Mouse (Mus musculus): ENCODE data around the gene Gm11437. TPM values are rescaled to one million over a fixed set of nuclear protein-coding genes. Genes with fewer than 3 reads are reported as not detected.

The Gm11437 gene
- 0.12 and 0.13 TPM in 2 replicates for polyA plus RNA-seq (2015; fragmentation: Nextera tagmentation; extraction: Ambion mirVana)

GRCm38 (mm10) chr11:84167046-84167526 lies at the start of gene Gm11437:
Gene Gm11437, minus strand, starts transcription at chr11:84167476.
- H3K9ac ChIP-seq (ENCODE audit: low read depth, low read length), result no peak within 1 kb of the TSS
- H3K27ac ChIP-seq (ENCODE audit: low read depth, low read length), result no peak within 1 kb of the TSS
- H3K9me3 ChIP-seq (ENCODE audit: control insufficient read depth, low read length), result no peaks in the 10 kb centered on the region
- H3K36me3 ChIP-seq (ENCODE audit: control insufficient read depth, insufficient read depth, low read length), result no peaks in the 10 kb centered on the region
- ATAC-seq, result no peak
- no peaks in the 10 kb centered on the region for H3K27me3 ChIP-seq (replicated peaks; ENCODE audit: control insufficient read depth, insufficient read depth, low read length)
- no peaks in the 10 kb centered on the region for H3K4me1 ChIP-seq (ENCODE audit: control insufficient read depth, insufficient read depth, low read depth, low read length)
- H3K4me2 ChIP-seq (ENCODE audit: low read length), result no peak within 1 kb of the TSS
- 80% methylated on average over 5 of the region's 5 CpGs for WGBS
- no peak within 1 kb of the TSS for H3K4me3 ChIP-seq (ENCODE audit: low read length)

GRCm38 (mm10) chr11:84210876-84211275 lies 43.6 kb upstream of the Gm11437 start:
- no peaks in the 10 kb centered on the region for H3K4me1 ChIP-seq (ENCODE audit: control insufficient read depth, insufficient read depth, low read depth, low read length)
- no peaks in the 10 kb centered on the region for H3K27me3 ChIP-seq (replicated peaks; ENCODE audit: control insufficient read depth, insufficient read depth, low read length)
- 94% methylated on average over 6 of the region's 6 CpGs for WGBS
- ATAC-seq, result no peak
- no peak overlapping the region for H3K27ac ChIP-seq (ENCODE audit: low read depth, low read length)
- H3K4me2 ChIP-seq (ENCODE audit: low read length), result no peak overlapping the region
- H3K9me3 ChIP-seq (ENCODE audit: control insufficient read depth, low read length), result no peaks in the 10 kb centered on the region
- no peak overlapping the region for H3K4me3 ChIP-seq (ENCODE audit: low read length)
- no peak overlapping the region for H3K9ac ChIP-seq (ENCODE audit: low read depth, low read length)
- H3K36me3 ChIP-seq (ENCODE audit: control insufficient read depth, insufficient read depth, low read length), result no peaks in the 10 kb centered on the region

DNA sequence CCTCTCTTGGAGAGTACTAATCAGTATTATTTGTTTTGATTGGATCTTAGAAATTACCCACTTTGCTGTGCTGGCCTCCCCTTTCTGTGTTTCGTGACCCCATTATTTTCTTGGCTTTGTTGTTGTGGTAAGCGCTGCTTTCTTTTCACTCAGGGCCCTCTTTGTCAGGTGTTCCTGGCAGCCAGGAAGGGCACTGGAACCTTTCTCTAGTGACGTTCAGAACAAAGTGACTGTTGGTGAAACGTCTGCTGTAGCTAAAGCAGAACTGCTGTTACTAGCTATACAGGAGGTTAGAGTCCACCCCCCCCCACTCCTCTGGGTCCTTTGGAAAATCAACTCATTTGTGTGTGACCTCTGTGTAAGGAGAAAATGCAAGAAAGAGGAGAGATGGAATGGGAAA lies 38.5 kb upstream of the Gm11437 start:
- no peak for ATAC-seq
- no peak overlapping the region for H3K9ac ChIP-seq (ENCODE audit: low read depth, low read length)
- no peak overlapping the region for H3K27ac ChIP-seq (ENCODE audit: low read depth, low read length)
- no peak overlapping the region for H3K4me3 ChIP-seq (ENCODE audit: low read length)
- H3K4me2 ChIP-seq (ENCODE audit: low read length), result no peak overlapping the region
- H3K9me3 ChIP-seq (ENCODE audit: control insufficient read depth, low read length), result no peaks in the 10 kb centered on the region
- no peaks in the 10 kb centered on the region for H3K27me3 ChIP-seq (replicated peaks; ENCODE audit: control insufficient read depth, insufficient read depth, low read length)
- H3K36me3 ChIP-seq (ENCODE audit: control insufficient read depth, insufficient read depth, low read length), result no peaks in the 10 kb centered on the region
- H3K4me1 ChIP-seq (ENCODE audit: control insufficient read depth, insufficient read depth, low read depth, low read length), result no peaks in the 10 kb centered on the region
- WGBS, result 49% methylated on average over 4 of the region's 4 CpGs

DNA sequence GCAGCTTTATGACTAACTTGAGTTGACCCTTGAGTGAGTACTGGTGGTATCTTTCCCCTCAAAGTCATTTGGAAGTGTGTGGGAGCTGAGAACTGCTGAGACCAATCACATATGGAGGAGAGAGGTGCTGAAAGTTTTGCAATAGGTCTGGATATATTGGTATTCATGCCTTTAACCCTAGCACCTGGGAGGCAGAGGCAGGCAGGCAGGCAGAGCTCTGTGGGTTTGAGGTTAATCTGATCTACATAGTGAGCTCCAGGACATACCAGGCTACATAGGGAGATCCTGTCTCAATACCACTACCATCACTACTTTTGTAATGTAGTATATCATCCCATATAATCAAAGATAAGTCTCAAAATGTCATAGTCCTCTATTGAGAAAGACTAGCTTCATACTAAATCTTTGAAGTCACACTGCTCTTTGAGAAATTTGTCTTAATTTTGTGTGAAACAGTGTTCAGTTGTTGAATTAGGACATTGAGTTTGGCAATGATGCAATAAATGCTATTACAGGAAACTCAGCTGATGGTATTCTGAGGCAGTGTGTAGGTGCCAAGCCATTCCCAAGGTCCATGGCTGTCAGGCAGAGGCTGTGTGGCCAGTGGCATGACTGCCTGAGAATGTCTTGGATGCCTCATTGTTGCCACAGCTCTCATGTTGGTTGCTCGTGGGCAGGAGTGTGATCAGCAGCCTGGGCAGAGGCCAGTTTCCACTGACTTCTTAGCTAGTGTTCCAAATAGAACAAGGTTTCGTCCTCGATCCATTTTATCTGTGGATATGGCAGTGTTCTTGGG lies 30.5 kb upstream of the Gm11437 start:
- no peaks in the 10 kb centered on the region for H3K4me1 ChIP-seq (ENCODE audit: control insufficient read depth, insufficient read depth, low read depth, low read length)
- no peak for ATAC-seq
- no peak overlapping the region for H3K9ac ChIP-seq (ENCODE audit: low read depth, low read length)
- H3K4me3 ChIP-seq (ENCODE audit: low read length), result no peak overlapping the region
- H3K36me3 ChIP-seq (ENCODE audit: control insufficient read depth, insufficient read depth, low read length), result peaks cover 3% of the 10 kb centered on the region; the same call in 1 of the 2 replicates
- WGBS, result 93% methylated on average over 3 of the region's 3 CpGs
- no peaks in the 10 kb centered on the region for H3K9me3 ChIP-seq (ENCODE audit: control insufficient read depth, low read length)
- H3K27ac ChIP-seq (ENCODE audit: low read depth, low read length), result no peak overlapping the region
- H3K27me3 ChIP-seq (replicated peaks; ENCODE audit: control insufficient read depth, insufficient read depth, low read length), result no peaks in the 10 kb centered on the region
- H3K4me2 ChIP-seq (ENCODE audit: low read length), result no peak overlapping the region

- WGBS, result 87% methylated on average over 3 of the region's 3 CpGs
- no peak for ATAC-seq
- Histone ChIP-seq H3K4me2 (ENCODE audit: low read length) (no peak overlapping the region), H3K4me3 (ENCODE audit: low read length) (no peak overlapping the region), H3K4me1 (ENCODE audit: control insufficient read depth, insufficient read depth, low read depth, low read length) (no peaks in the 10 kb centered on the region), H3K9me3 (ENCODE audit: control insufficient read depth, low read length) (no peaks in the 10 kb centered on the region), H3K27me3 (replicated peaks; ENCODE audit: control insufficient read depth, insufficient read depth, low read length) (no peaks in the 10 kb centered on the region), H3K9ac (ENCODE audit: low read depth, low read length) (no peak overlapping the region), H3K36me3 (ENCODE audit: control insufficient read depth, insufficient read depth, low read length) (peaks cover 3% of the 10 kb centered on the region; the same call in 1 of the 2 replicates), H3K27ac (ENCODE audit: low read depth, low read length) (no peak overlapping the region)
Measured at GRCm38 (mm10) chr11:84194751-84195150, 27.5 kb upstream of the Gm11437 start.

- H3K27ac ChIP-seq (ENCODE audit: low read depth, low read length), result no peak overlapping the region
- ATAC-seq, result no peak
- no peaks in the 10 kb centered on the region for H3K9me3 ChIP-seq (ENCODE audit: control insufficient read depth, low read length)
- H3K36me3 ChIP-seq (ENCODE audit: control insufficient read depth, insufficient read depth, low read length), result peaks cover 3% of the 10 kb centered on the region; the same call in 1 of the 2 replicates
- 55% methylated on average over 10 of the region's 10 CpGs for whole genome bisulfite sequencing
- no peak overlapping the region for H3K4me3 ChIP-seq (ENCODE audit: low read length)
- H3K9ac ChIP-seq (ENCODE audit: low read depth, low read length), result no peak overlapping the region
- no peaks in the 10 kb centered on the region for H3K27me3 ChIP-seq (replicated peaks; ENCODE audit: control insufficient read depth, insufficient read depth, low read length)
- H3K4me2 ChIP-seq (ENCODE audit: low read length), result no peak overlapping the region
- no peaks in the 10 kb centered on the region for H3K4me1 ChIP-seq (ENCODE audit: control insufficient read depth, insufficient read depth, low read depth, low read length)
Measured at GRCm38 (mm10) chr11:84193249-84193648, 26.0 kb upstream of the Gm11437 start.

GRCm38 (mm10) chr11:84190581-84191233 lies 23.4 kb upstream of the Gm11437 start:
- no peak overlapping the region for H3K4me2 ChIP-seq (ENCODE audit: low read length)
- no peak overlapping the region for H3K9ac ChIP-seq (ENCODE audit: low read depth, low read length)
- H3K36me3 ChIP-seq (ENCODE audit: control insufficient read depth, insufficient read depth, low read length), result peaks cover 1% of the 10 kb centered on the region; the same call in 1 of the 2 replicates
- no peaks in the 10 kb centered on the region for H3K4me1 ChIP-seq (ENCODE audit: control insufficient read depth, insufficient read depth, low read depth, low read length)
- ATAC-seq, result no peak
- H3K4me3 ChIP-seq (ENCODE audit: low read length), result no peak overlapping the region
- no peak overlapping the region for H3K27ac ChIP-seq (ENCODE audit: low read depth, low read length)
- no peaks in the 10 kb centered on the region for H3K9me3 ChIP-seq (ENCODE audit: control insufficient read depth, low read length)
- 88% methylated on average over 8 of the region's 8 CpGs for WGBS
- H3K27me3 ChIP-seq (replicated peaks; ENCODE audit: control insufficient read depth, insufficient read depth, low read length), result no peaks in the 10 kb centered on the region

DNA sequence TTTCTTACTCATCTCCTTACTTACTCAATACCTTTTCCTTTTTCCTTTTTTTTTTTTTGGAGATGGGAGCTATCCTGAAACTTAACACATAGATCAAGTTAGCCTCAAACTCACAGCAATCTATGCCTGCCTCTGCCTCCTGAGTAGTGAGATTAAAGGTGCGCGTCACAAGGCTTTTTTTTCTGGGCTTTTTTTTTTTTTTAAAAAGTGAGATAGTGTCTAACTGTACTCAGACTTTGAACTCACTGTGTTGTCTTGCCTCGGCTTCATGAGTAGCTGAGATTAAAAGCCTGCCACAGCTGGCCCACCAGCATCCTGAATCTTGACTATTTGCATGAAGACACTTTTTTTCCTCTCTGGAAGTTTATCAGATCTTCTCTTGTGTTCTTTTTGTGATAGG lies 21.3 kb upstream of the Gm11437 start:
- Histone ChIP-seq H3K36me3 (ENCODE audit: control insufficient read depth, insufficient read depth, low read length) (no peaks in the 10 kb centered on the region), H3K27ac (ENCODE audit: low read depth, low read length) (no peak overlapping the region), H3K4me2 (ENCODE audit: low read length) (no peak overlapping the region), H3K4me1 (ENCODE audit: control insufficient read depth, insufficient read depth, low read depth, low read length) (no peaks in the 10 kb centered on the region), H3K4me3 (ENCODE audit: low read length) (no peak overlapping the region), H3K9ac (ENCODE audit: low read depth, low read length) (no peak overlapping the region), H3K27me3 (replicated peaks; ENCODE audit: control insufficient read depth, insufficient read depth, low read length) (no peaks in the 10 kb centered on the region), H3K9me3 (ENCODE audit: control insufficient read depth, low read length) (no peaks in the 10 kb centered on the region)
- no peak for ATAC-seq
- 92% methylated on average over 3 of the region's 3 CpGs for WGBS

GRCm38 (mm10) chr11:84181286-84181685 lies 14.0 kb upstream of the Gm11437 start:
- Histone ChIP-seq H3K9me3 (ENCODE audit: control insufficient read depth, low read length) (no peaks in the 10 kb centered on the region), H3K27ac (ENCODE audit: low read depth, low read length) (no peak overlapping the region), H3K36me3 (ENCODE audit: control insufficient read depth, insufficient read depth, low read length) (no peaks in the 10 kb centered on the region), H3K4me1 (ENCODE audit: control insufficient read depth, insufficient read depth, low read depth, low read length) (peaks cover 20% of the 10 kb centered on the region), H3K4me2 (ENCODE audit: low read length) (peak overlapping the region; percentile 83), H3K9ac (ENCODE audit: low read depth, low read length) (no peak overlapping the region), H3K27me3 (replicated peaks; ENCODE audit: control insufficient read depth, insufficient read depth, low read length) (no peaks in the 10 kb centered on the region), H3K4me3 (ENCODE audit: low read length) (peak overlapping the region; percentile 85)
- ATAC-seq, result no peak
- WGBS, result 64% methylated on average over 2 of the region's 2 CpGs

Data from hindbrain, embryonic 16.5 days (tissue).